Mouse (Mus musculus) hindlimb bud, embryonic 11.5 days (tissue): ENCODE data around the gene Prepl.

Experiments
- DNase-seq: peaks from one replicate; pipeline ENCODE4 v3.0.0-alpha.2; 2012; ENCODE audit warnings: low read depth, low spot score; ENCODE audit errors: extremely low spot score

The Prepl gene

DNA sequence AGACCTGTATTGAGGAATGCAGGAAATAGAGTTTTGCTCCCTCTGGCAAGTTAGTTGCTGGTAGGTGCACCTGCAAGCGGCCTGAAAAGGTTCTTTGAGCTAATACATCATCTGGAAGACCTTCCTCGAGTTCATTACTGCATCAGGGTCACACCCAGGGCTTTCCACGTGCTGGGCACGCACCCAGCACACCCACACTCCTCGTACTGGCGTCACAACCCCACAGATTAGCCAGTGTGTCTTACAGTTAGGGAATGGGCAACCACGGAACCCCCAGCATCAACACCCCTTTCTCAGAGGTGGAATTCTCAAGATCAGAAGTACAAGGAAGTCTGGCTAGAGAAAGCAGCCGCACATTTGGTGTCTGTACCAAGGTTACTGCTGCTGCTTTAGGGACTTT is 65.8 kb downstream of the Prepl start:
- no peak for DNase-seq

DNA sequence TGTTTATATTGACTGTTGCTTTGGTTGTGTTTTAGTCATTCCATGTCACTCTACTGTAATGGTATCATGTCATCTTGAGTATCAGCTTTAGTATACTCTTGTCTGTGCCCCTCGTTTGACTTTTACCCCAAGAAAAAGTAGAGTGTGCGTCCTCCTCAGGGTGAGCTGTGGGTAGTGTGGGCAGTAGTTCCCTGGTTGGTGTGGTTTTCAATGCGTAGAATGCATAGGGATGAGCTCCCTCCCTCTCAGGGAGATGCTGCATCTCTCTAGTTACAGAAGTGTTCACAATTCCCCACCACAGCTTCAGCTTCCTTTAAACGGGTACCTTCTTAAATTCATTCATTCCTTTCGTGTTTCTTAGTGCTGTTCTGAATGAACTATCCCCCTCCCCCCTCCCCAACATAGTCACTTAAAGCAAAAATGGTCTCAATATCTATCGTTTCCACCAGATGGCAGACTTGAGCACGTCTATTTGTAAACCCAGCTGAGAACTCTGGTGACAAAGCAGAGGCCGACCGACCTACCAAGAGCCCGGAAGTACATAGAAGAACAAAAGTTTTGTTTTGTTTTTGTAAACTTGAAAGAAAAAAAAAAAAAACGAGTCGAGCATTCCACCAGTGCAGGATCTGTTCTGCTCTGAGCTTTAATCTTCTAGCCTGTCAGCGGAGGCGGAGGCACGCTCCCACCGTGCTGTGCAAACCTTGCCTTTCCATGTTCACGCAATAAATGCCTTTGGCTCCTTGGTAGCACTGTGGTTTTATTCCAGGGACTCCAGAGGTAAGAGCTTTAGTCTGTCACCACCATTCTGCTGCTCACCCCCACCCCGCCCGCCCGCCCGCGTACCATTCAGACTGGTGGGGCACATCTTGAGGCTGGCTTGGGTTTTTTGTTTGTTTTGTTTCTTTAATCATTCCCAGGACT is 66.5 kb downstream of the Prepl start:
- peak; percentile 77 for DNase-seq

DNA sequence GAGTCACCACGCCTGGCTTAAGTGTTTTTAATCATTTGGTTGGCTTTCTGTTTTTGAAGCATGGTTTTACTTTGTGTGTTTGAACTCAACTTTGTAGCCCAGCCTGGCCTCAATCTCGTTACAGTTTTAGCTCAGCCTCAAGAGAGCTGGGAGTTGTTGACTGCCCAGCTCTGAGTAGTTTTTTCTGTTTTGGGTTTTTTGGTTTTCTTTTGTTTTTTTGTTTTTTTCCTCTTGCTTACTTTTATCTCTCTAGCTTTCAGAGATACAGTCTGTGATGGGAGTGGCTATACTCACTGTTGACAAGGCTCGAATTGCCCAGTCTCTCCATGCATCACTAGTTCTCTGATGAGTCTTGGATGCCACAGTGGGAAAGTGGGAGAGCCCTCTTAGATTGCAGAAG is 69.7 kb downstream of the Prepl start:
- no peak for DNase-seq

DNA sequence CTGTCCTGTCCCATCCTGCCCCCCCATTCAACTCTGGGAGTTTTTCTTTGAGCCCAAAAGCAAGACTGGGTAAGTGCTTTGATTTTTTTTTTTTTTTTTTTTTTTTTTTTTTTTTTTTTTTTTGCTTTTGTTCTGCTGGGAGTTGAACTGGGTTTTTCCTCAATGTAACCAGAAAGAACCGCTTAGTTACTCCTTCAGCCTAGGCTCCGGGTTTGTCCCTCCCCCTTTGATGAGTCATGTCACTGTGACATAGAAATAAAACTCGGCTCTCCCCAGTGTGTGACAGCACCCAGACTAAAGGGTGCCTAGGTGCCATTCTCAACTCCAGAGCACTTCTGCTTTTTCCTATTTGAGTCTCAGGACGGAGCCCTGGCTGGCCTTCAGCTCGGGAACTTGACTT is 71.2 kb downstream of the Prepl start:
- no peak for DNase-seq

DNA sequence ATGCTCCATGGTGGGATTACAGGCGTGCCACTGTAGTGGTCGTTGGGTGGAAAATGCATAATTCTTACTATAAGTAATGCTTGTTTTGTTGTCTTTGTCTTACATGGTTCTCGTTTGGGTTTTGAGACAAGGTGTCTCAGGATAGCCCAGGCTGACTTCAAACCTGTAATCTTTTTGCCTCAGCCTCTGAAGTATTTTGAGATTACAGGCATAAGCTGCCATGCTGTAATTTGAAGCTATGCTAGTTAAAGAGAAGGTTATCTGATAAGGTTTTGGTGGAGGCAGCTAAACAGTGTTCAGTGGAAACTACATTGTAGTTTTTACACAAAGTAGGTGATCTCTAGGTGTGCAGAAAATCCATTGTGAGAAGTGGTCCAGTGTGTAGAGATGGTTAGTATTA is 71.7 kb downstream of the Prepl start:
- DNase-seq: no peak

DNA sequence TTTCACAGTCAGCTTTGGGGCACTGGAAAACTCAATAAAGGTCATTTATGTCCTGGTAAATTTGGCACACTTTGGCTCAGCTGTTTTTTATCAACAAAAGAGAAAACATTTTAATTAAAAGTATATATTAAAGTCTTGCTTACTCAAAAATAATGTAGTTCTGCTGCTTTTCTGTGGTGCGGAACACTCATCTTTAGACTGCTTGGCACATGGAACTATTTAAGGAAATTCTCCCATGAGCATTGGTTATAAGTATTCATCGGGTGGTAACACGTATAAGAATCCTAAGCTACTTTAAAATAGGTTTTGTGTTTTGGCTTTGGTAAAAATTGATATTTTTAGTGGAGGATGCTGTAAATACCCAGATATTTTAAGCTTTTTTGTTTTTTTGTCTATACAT is 75.4 kb downstream of the Prepl start:
- DNase-seq: no peak

DNA sequence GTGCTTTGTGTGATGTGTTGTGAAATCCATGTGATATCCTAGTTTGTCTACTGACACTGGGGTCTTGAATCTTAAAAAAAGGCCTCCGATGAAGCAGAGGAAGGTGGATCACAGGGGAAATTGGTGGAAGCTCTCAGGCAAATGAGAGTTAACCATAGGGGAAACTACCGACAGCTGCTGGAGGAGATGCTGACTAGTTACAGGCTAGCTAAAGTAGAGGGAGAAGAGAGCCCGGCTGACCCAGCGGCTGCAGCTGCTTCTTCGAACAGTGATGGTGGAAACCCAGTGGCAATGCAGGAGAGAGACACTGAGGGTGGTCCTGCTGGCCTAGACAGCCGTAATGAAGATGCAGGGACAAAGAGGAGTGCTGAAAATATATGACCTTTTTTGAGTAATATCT is 76.6 kb downstream of the Prepl start:
- no peak for DNase-seq
